Mouse (Mus musculus): ENCODE measurements around the gene Cxcl9. TPM values are rescaled to one million over a fixed set of nuclear protein-coding genes. Genes with fewer than 3 reads are reported as not detected.

Gene Cxcl9
- total and polyA plus RNA-seq, 2 experiments = 5.3 to 28.2 TPM

- TF ChIP-seq POLR2A (IDR thresholded peaks at IDR 0.05; ENCODE audit: extremely low read depth, insufficient read depth, low read length) (no peak), CTCF (IDR thresholded peaks at IDR 0.05; ENCODE audit: low read depth, low read length) (no peak)
- DNase-seq (ENCODE audit: extremely low read depth, low read depth, low spot score) = peak; percentile 91
- Histone ChIP-seq H3K9ac (ENCODE audit: low read depth, low read length) (peak overlapping the region; percentile 19), H3K27me3 (ENCODE audit: control insufficient read depth, insufficient read depth, low read length) (no peaks in the 10 kb centered on the region), H3K27ac (replicated peaks; ENCODE audit: insufficient read depth, low read depth, low read length) (peak overlapping the region; percentile 78), H3K79me2 (ENCODE audit: control insufficient read depth, insufficient read depth, low read length) (peaks cover 6% of the 10 kb centered on the region; the same call in 1 of the 2 replicates), H3K4me3 (ENCODE audit: insufficient read depth, low read depth, low read length) (peak overlapping the region; percentile 54), H3K36me3 (ENCODE audit: control insufficient read depth, insufficient read depth, low read length) (peaks cover 6% of the 10 kb centered on the region; the same call in 1 of the 2 replicates), H3K4me1 (ENCODE audit: control insufficient read depth, insufficient read depth, low read length) (peaks cover 28% of the 10 kb centered on the region)
- WGBS = 45% methylated on average over 11 of the region's 11 CpGs
Measured at GRCm38 (mm10) chr5:92365146-92365705, 37.3 kb upstream of the Cxcl9 start.

GRCm38 (mm10) chr5:92364011-92364410, 36.1 kb upstream of the Cxcl9 start:
- 0 out of 2 replicates have a peak overlapping the region, but pooled peaks have one; percentile 9 for H3K9ac ChIP-seq (ENCODE audit: low read depth, low read length)
- H3K79me2 ChIP-seq (ENCODE audit: control insufficient read depth, insufficient read depth, low read length) = peaks cover 6% of the 10 kb centered on the region; the same call in 1 of the 2 replicates
- H3K27me3 ChIP-seq (ENCODE audit: control insufficient read depth, insufficient read depth, low read length) = no peaks in the 10 kb centered on the region
- peaks cover 30% of the 10 kb centered on the region for H3K4me1 ChIP-seq (ENCODE audit: control insufficient read depth, insufficient read depth, low read length)
- peaks cover 8% of the 10 kb centered on the region; the same call in 1 of the 2 replicates for H3K36me3 ChIP-seq (ENCODE audit: control insufficient read depth, insufficient read depth, low read length)
- peak overlapping the region; percentile 54 for H3K4me3 ChIP-seq (ENCODE audit: insufficient read depth, low read depth, low read length)
- WGBS = 92% methylated on average over 5 of the region's 5 CpGs
- TF ChIP-seq CTCF (IDR thresholded peaks at IDR 0.05; ENCODE audit: low read depth, low read length) = no peak
- TF ChIP-seq POLR2A (IDR thresholded peaks at IDR 0.05; ENCODE audit: extremely low read depth, insufficient read depth, low read length) = no peak
- no peak for DNase-seq (ENCODE audit: extremely low read depth, low read depth, low spot score)
- H3K27ac ChIP-seq (replicated peaks; ENCODE audit: insufficient read depth, low read depth, low read length) = no peak overlapping the region; the same call in 1 of the 2 replicates

GRCm38 (mm10) chr5:92363179-92363578, 35.3 kb upstream of the Cxcl9 start:
- peak overlapping the region; percentile 15; the same call in 1 of the 2 replicates for H3K27ac ChIP-seq (replicated peaks; ENCODE audit: insufficient read depth, low read depth, low read length)
- H3K9ac ChIP-seq (ENCODE audit: low read depth, low read length) = peak overlapping the region; percentile 33
- peaks cover 6% of the 10 kb centered on the region; the same call in 1 of the 2 replicates for H3K79me2 ChIP-seq (ENCODE audit: control insufficient read depth, insufficient read depth, low read length)
- H3K4me1 ChIP-seq (ENCODE audit: control insufficient read depth, insufficient read depth, low read length) = peaks cover 34% of the 10 kb centered on the region
- H3K36me3 ChIP-seq (ENCODE audit: control insufficient read depth, insufficient read depth, low read length) = peaks cover 8% of the 10 kb centered on the region; the same call in 1 of the 2 replicates
- TF ChIP-seq POLR2A (IDR thresholded peaks at IDR 0.05; ENCODE audit: extremely low read depth, insufficient read depth, low read length) (no peak), CTCF (IDR thresholded peaks at IDR 0.05; ENCODE audit: low read depth, low read length) (no peak)
- WGBS = 23% methylated on average over 4 of the region's 4 CpGs
- H3K27me3 ChIP-seq (ENCODE audit: control insufficient read depth, insufficient read depth, low read length) = no peaks in the 10 kb centered on the region
- peak overlapping the region; percentile 39 for H3K4me3 ChIP-seq (ENCODE audit: insufficient read depth, low read depth, low read length)
- peak; percentile 43 for DNase-seq (ENCODE audit: extremely low read depth, low read depth, low spot score)

GRCm38 (mm10) chr5:92358767-92359455, 31.0 kb upstream of the Cxcl9 start:
- Histone ChIP-seq H3K79me2 (ENCODE audit: control insufficient read depth, insufficient read depth, low read length) (peaks cover 3% of the 10 kb centered on the region; the same call in 1 of the 2 replicates), H3K4me3 (ENCODE audit: insufficient read depth, low read depth, low read length) (no peak overlapping the region), H3K27ac (replicated peaks; ENCODE audit: insufficient read depth, low read depth, low read length) (peak overlapping the region; percentile 71), H3K36me3 (ENCODE audit: control insufficient read depth, insufficient read depth, low read length) (peaks cover 8% of the 10 kb centered on the region; the same call in 1 of the 2 replicates), H3K27me3 (ENCODE audit: control insufficient read depth, insufficient read depth, low read length) (no peaks in the 10 kb centered on the region), H3K4me1 (ENCODE audit: control insufficient read depth, insufficient read depth, low read length) (peaks cover 17% of the 10 kb centered on the region), H3K9ac (ENCODE audit: low read depth, low read length) (0 out of 2 replicates have a peak overlapping the region, but pooled peaks have one; percentile 28)
- WGBS = 37% methylated on average over 11 of the region's 11 CpGs
- TF ChIP-seq CTCF (IDR thresholded peaks at IDR 0.05; ENCODE audit: low read depth, low read length) (0 out of 2 replicates have a peak, but pooled peaks have one; percentile 2), POLR2A (IDR thresholded peaks at IDR 0.05; ENCODE audit: extremely low read depth, insufficient read depth, low read length) (no peak)
- DNase-seq (ENCODE audit: extremely low read depth, low read depth, low spot score) = peak; percentile 95

- H3K4me3 ChIP-seq (ENCODE audit: insufficient read depth, low read depth, low read length) = no peak overlapping the region
- H3K27me3 ChIP-seq (ENCODE audit: control insufficient read depth, insufficient read depth, low read length) = no peaks in the 10 kb centered on the region
- no peak overlapping the region for H3K27ac ChIP-seq (replicated peaks; ENCODE audit: insufficient read depth, low read depth, low read length)
- H3K36me3 ChIP-seq (ENCODE audit: control insufficient read depth, insufficient read depth, low read length) = peaks cover 8% of the 10 kb centered on the region; the same call in 1 of the 2 replicates
- H3K9ac ChIP-seq (ENCODE audit: low read depth, low read length) = no peak overlapping the region
- WGBS = 27% methylated on average over 12 of the region's 12 CpGs
- DNase-seq (ENCODE audit: extremely low read depth, low read depth, low spot score) = no peak
- TF ChIP-seq CTCF (IDR thresholded peaks at IDR 0.05; ENCODE audit: low read depth, low read length) (no peak), POLR2A (IDR thresholded peaks at IDR 0.05; ENCODE audit: extremely low read depth, insufficient read depth, low read length) (no peak)
- H3K79me2 ChIP-seq (ENCODE audit: control insufficient read depth, insufficient read depth, low read length) = peaks cover under 1% of the 10 kb centered on the region; the same call in 1 of the 2 replicates
- peaks cover 17% of the 10 kb centered on the region for H3K4me1 ChIP-seq (ENCODE audit: control insufficient read depth, insufficient read depth, low read length)
Measured at GRCm38 (mm10) chr5:92358033-92358432, 30.2 kb upstream of the Cxcl9 start.
